Mouse (Mus musculus): ENCODE measurements around the gene Rho. TPM values are rescaled to one million over a fixed set of nuclear protein-coding genes. Genes with fewer than 3 reads are reported as not detected.

The Rho gene
- total RNA-seq, 2 experiments from 2014 or later: 0.89 to 1.0 TPM

DNA sequence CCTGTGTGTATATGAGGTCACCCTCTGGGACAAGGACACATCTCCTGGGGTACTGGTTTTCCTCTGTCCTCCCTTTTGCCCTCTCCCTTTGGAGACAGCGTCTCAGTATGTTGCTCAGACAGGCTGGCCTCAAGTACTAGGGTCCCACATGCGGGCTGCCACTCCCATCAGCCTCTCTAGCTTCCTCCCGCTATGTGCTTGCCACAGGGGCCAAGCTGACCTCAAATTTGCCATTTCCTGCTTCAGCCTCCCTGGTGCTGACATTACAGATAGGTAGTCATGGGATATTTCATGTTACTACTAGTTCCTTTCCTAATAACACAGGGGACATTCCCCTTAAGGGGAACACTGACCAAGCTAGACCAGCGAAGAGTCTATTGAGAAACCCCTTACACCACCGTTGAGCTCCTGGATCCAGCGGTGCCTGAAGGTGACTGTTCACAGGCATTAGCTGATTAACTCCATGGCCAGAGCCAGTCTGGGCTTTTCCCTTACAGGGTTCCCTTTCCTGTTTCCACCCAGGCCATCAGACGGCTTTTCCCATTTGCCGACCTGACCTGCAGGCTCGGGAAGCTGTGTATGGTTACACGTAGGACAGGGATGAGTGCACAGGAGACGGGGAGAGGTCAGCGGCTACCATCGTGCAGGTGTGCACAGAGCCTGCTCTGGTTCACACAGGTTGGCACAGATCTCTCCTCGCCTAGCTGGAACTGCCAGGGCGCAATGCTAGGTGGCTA is 41.8 kb downstream of the Rho start:
- no peak for DNase-seq (ENCODE audit: low spot score in 2 of 2)

DNA sequence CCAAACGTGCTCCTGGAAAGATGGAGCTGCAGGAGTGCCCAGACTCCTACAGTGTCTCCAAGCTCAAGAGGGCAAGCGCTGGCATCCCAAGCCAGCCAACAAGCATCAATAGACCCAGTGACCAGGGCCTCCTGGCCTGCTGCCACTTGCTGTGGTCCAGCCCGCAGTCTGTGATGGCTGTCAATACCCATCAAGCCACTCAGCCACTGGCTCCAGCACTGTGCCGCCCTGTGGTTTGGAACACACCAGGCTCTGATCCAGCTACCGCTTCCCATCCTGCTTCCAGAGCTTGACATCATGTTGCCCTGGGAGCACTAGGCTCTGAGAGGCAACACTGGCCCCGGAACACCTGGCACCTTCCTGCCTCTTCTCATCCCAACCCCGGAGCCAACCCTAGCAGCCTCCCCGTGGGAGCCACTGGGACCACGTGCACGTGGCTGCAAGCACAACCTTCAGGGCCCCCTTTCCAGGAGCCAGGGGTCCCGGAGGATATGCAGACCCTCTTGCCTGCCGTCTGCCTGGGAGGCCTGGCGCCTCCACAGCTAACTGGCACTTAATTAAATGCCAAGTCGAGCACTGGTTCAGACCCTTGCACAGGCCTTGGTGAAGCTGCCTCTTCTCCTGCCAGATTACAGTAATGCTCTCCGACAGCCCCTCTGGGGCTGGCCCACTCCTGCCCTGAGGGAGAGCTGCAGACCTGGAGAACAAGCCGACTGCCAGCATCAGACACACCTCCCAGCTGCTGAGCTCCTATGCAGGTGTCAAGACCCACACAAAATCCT is 42.5 kb downstream of the Rho start:
- DNase-seq (ENCODE audit: low spot score in 2 of 2): peak in 1 of 2 experiments; percentile 62

DNA sequence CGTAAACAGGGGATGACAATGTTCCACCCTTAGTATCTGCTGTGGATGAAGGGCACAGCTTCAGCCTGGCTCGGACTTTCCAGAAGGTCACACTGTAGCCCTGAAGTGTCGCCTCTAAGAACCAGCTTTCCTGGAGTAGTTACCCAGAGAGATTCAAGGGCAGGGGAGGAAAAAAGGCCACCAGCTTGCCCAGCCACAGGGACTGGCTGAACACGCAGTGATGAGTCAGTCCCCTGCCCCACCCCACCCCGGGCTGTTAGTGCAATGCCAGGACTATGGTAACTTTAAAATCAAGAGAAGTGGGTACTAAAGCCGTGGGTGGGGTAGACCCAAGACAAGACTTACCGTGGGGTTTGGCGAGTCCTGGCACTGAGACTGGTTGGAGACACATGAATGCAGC is 44.1 kb downstream of the Rho start:
- no peak for DNase-seq (ENCODE audit: low spot score in 2 of 2)

DNA sequence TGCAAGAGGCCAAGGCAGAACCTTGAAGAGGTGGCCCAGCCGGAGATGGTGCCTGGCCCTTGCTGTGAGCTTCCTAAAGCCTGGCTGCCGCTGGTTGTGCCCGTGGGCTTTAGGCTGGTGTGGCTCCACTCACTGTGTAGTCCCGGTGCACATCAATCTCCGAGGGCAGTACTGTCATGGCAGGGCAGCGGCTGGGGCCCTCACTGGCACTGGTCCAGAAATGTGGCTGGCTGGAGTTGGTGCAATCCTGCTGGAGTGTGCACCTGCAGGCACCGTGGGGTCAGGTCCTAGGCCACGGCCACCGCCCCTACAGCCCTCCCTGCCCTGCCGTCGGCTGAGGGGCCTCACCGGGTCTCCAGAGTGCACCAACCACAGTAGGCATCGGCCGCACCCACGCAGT is 46.3 kb downstream of the Rho start:
- DNase-seq (ENCODE audit: low spot score in 2 of 2): no peak

DNA sequence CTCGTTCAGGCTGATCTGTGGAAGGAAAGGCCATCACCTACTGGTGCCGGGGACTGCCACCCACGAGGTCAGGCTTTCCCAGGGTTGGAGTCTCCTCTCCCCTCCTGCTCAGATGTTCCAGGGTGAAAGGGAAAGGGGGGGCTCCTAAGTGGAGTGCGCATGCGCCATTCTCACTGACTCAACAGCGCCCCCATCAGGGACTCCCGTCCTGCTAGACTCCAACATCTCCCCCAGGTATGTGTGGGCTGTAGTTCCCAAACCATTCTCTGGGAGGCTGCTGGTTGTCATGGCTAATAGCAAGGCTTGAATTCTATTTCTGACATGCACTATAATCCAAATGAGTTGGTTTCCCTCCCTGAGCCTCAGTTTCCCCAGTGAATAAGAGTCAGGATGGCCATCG is 47.0 kb downstream of the Rho start:
- DNase-seq (ENCODE audit: low spot score in 2 of 2): no peak

DNA sequence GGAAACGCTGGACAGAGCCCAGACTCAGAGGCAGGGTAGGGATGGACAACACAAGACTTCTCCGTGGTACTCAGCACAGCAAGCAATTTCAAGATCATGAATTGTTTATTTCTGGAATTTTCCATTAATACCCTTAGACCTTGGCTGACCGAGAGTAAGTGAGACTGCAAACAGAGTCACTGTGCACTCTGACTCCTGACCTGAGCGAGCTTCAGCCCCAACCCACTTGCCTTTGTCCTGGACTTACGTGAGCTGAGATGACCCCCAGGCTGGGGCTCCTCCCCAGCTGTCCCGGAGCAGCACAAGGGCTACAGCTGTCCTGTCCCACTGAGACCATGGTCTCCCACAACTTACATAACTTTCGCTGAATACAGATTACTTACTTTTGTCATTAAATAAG is 51.3 kb downstream of the Rho start:
- DNase-seq (ENCODE audit: low spot score in 2 of 2): no peak

DNA sequence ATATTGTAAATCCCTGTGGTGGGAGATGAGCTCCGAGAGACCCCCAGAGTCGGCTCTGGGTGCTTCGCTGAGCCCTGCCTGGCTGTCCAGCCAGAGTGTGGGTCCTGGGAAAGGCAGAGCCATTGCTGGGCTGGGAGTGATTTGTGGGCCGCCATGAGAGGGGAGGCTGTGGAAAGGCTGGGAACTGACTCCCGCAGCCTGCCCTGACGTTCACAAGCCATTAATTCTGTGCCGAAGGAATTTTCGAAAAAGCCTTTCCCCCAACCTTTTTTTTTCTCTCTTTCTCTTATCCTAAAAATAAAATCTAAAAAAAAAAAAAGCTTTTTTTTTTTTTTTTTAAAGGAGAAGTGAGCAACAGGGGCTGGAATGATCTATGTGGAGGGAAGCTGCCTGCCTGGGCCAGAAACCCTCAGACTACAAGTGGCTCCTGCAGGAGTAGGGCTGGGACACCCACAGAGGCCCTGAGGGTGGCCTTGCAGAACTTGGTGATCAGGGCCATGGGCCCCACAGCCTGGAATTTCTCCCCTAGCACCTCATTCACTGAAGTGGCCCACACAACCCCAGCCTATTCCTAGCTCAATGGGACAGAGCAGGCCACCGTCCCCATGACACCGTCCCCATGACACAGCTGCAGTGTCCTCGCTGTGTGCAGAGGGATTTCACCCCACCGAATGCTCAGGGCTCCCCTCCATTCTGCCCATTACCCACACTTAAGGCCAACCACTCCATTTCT is 51.9 kb downstream of the Rho start:
- DNase-seq (ENCODE audit: low spot score in 2 of 2): no peak

DNA sequence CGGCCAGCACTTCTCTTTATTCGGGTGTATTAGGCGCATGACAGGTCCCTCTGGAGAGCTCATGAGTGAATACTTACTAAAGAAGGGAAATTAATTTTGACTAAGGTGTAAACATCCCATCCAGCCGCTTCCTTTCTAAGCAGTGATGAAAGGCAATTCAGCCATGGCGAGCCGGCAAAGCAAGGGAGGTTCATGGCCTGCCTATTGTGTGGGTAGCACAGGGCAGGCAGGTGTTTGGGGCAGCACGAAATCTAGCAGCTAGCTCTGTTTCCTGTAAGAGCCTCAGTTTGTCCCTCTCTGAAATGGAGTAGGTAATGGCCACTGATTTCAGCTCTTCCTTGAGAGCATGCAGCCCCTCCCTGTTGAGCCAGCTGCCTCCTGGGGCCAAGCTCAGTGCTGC is 53.0 kb downstream of the Rho start:
- DNase-seq (ENCODE audit: low spot score in 2 of 2): no peak

DNA sequence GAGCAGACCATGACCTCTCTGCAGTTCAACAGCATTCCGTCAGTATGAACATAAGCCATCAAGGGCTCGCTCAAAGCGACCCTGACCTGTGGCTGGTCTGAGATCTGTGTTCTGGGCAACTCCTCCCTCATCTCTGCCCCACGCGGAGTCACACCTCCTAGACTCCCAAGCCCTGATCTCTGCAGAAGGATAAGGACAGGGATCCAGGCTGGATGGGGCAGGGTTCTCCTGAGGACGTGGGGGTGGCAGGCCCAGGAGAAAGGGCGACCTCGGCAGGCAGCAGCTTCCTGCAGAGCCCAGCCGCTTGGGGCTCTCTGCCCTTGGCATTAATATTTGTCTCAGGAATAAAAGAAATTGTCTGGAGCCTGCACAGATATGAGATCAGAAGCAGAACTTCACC is 54.1 kb downstream of the Rho start:
- DNase-seq (ENCODE audit: low spot score in 2 of 2): no peak

DNA sequence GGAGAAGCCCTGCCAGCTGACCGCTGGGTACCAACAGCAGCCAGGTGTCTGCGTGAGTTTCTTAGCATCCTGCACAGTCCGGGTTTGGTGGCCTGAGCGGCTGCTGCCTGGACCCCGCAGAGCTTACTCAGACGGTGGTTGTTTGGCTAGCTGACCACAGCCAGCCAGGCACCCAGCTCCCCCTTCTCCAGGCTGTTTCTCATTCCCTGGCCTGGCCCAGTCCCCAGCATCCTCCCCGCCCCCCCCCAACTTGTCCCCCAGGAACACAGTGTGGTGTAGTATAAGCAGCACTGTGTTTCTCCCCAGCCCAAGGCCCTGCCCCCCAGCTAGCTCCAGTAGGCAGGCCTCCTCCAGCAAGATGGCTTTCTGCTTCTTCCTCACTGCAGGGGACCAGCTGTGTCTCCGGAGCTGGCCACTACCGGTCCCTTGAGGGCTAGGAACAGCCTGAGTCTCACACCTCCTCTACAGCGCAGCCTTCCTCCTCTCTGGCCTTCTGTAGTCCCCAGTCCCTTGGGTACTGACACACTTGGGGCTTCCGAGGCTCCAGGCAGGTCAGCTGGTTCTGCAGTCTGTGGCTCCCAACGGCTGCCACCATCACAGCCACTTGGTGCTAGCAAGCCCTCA is 55.0 kb downstream of the Rho start:
- DNase-seq (ENCODE audit: low spot score in 2 of 2): no peak

DNA sequence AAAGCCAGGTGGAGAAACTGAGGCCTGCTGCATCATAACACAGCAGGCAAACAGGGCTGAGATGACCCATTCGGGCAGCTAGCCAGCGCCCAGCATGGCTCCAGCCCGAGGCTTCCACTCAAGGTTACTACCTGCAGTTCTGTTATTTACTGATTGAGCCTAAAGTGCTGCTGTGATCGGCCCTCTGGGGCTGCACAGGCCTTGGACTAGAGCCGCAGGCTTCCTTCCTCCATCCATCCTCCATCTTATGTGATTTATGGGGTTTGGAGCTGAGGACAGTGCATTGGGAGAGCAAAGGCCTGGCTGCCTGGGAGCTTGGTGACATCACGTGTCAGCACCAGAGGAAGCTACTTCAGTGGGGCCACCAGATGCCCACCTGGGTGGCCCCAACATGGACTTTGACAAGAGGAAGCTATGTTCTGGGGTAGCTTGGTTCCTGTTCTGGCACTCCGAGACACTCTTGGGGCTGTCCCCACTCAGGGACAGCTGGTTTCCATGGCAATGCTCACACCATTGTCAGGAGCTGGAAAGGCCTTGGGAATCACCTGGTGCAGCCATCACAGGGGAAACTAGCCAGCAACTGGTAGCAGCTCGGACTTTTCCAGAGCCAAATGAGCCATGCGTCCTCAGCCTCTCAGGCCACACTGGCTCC is 55.7 kb downstream of the Rho start:
- no peak for DNase-seq (ENCODE audit: low spot score in 2 of 2)

DNA sequence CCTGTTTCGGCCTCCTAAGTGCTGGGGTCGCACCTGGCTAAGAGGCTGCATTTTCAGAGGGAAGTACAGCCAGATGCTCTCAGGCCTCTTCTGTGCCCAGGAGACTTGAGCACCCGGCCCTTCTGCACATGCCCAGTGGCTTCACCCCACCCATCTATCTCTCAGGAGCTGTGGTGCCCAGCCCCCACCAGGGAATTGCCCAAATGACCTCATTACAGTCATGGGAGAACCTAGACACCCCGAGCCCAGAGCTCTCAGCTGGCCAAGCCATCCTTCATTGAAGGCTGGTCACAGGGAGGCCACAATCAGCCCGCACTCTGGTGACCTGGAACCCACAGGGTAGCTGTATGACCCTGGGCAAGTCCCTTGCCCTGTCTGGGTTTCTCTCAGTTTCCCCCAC is 57.5 kb downstream of the Rho start:
- DNase-seq (ENCODE audit: low spot score in 2 of 2): no peak

DNA sequence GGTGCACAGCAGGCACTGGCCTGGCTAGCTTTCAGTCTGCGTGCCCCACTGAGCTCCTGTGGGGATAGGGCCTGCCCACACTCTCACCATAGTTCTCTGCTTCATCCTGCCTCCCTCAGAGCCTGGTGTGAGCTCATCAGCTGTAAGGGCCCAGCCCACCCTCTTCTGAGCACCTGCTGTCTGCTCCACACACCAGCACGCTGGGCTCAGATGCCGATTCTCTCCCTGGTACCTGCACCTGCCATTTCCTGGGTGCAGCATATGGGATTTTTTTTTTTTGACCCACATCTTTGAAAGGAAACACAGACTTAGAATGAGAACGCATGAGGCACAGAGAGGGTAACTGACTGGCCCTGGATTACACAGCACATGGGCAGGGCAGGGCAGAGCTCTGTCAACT is 58.1 kb downstream of the Rho start:
- peak in 1 of 2 experiments; percentile 35 for DNase-seq (ENCODE audit: low spot score in 2 of 2)

Other genes starting within 250 kb of the Rho start
- under 1 TPM in 1 of 2 experiments, not detected in 1; 0.52 TPM for gene Tmem40, start 169.3 kb upstream of the Rho start, total RNA-seq (2021)
- gene Cand2, start 157.2 kb upstream of the Rho start, total RNA-seq (2021): 1 to 10 TPM; 2.7 to 2.8 TPM
- gene Rpl32, start 123.0 kb upstream of the Rho start, total RNA-seq (2021): 100 to 1,000 TPM; 497 to 528 TPM
- 1 to 10 TPM; 3.2 to 4.0 TPM for gene Efcab12, start 93.3 kb upstream of the Rho start, total RNA-seq (2021)
- 1 to 10 TPM; 5.8 to 7.2 TPM for gene Mbd4, start 78.4 kb upstream of the Rho start, total RNA-seq (2021)
- gene Ift122, start 78.3 kb upstream of the Rho start, total RNA-seq (2021): 10 to 100 TPM; 26.4 to 33.5 TPM
- gene H1foo, start 13.2 kb downstream of the Rho start, total RNA-seq (2021): not detected
- 10 to 100 TPM; 22.0 to 23.0 TPM for gene Plxnd1, start 63.3 kb downstream of the Rho start, total RNA-seq (2021)